Mouse (Mus musculus): ENCODE measurements around the gene Rnf43. TPM values are rescaled to one million over a fixed set of nuclear protein-coding genes. Genes with fewer than 3 reads are reported as not detected.

Gene Rnf43
- polyA plus RNA-seq, 1 experiment from 2014 or later: 10.4 TPM

DNA sequence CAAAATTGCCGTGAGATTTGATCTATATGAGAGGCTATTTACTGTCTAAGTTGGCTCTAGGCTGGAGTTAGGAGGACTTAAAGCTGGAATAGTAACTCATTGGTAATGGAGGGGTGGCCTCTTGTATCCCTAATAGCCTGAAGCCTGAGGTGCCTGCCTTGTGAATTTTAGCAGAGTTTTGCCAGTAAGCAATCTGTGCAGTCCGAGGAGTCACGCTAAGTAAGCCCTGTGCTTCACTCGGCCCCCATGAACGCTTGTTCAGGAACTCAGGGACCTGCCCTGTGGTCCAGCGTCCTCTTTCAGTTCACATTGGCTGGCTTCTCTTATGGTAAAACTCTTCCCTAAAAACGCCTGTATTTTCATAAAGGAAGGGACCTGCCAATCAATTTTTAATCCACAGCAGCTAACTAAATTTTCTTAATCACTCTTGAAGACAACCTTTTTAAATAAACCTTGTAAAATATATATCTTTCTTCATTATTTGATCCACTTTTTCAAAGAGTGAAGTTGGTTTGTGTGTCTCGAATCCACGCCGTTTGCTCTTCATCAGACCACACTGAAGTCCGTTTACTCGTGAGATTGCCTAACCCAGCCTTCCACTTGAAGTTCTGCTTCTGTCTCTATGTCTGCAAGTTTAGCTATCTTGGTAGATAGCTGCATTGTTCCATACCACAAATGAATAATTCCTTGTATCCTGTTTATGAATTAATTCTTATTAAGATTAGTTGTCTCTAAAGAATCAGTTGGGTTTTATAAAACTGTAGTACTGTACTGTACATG, 3.9 kb downstream of the Rnf43 start:
- H3K9ac ChIP-seq (ENCODE audit: low read depth, low read length): peak overlapping the region; percentile 40; the same call in 1 of the 2 replicates
- ATAC-seq (ENCODE audit: low FRiP score, low TSS enrichment): no peak
- H3K4me3 ChIP-seq (ENCODE audit: low read length): peak overlapping the region; percentile 28
- no peaks in the 10 kb centered on the region for H3K9me3 ChIP-seq (ENCODE audit: control insufficient read depth, low read length)
- peaks cover 5% of the 10 kb centered on the region; the same call in 1 of the 2 replicates for H3K27me3 ChIP-seq (ENCODE audit: control insufficient read depth, insufficient read depth, low read length)
- no peaks in the 10 kb centered on the region for H3K4me1 ChIP-seq (ENCODE audit: control insufficient read depth, insufficient read depth, low read length)
- H3K36me3 ChIP-seq (ENCODE audit: control insufficient read depth, insufficient read depth, low read length): no peaks in the 10 kb centered on the region
- H3K4me2 ChIP-seq (replicated peaks; ENCODE audit: low read depth, low read length): peak overlapping the region; percentile 19
- 66% methylated on average over 12 of the region's 12 CpGs for WGBS
- H3K27ac ChIP-seq (ENCODE audit: low read depth, low read length): no peak overlapping the region

DNA sequence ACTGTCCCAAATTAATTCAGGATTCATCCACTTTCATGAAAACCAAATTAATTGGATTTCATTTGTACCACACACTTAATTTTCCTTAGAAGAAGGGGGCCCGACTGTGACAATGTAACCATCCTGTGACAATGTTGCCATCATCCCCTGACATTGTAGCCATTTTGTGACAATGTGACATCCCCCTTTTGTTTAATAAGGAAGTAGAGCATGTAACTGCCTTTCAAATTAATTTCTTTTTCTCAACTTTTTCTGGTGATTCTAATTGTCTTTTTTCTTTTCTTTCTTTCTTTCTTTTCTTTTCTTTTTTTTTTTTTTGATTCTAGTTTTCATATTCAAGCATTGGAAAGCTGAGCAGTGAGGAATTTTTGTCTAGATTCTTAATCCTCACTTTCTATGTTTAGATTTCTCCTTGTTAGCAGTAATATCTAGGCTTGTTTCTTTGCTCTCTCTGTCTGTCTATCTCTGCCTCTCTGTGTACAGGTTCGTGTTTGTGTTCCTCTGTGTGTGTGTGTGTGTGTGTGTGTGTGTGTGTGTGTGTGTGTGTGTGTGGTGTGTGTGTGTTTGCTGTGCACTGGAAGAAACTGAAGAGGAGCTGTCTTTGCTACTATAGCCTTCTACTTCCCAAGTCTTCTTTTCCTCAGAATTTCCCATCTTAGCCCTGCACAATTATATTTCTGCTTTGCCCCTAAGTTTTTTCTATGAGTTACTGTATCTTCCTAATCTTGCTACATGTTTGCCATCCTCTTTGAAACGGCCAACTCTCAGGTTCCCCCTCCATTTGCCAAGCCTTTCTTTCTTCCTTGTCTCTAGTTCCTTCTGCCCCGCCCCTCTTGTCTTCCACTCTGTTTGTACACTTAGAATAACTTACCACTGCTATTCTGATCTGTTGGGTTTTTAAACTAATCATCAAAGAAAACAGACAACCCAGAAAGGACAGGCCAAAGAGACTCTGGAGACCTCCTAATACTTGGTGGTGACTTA, 4.9 kb downstream of the Rnf43 start:
- Histone ChIP-seq H3K4me3 (ENCODE audit: low read length) (no peak overlapping the region), H3K27ac (ENCODE audit: low read depth, low read length) (no peak overlapping the region), H3K27me3 (ENCODE audit: control insufficient read depth, insufficient read depth, low read length) (peaks cover 5% of the 10 kb centered on the region; the same call in 1 of the 2 replicates), H3K4me2 (replicated peaks; ENCODE audit: low read depth, low read length) (no peak overlapping the region), H3K9me3 (ENCODE audit: control insufficient read depth, low read length) (no peaks in the 10 kb centered on the region), H3K9ac (ENCODE audit: low read depth, low read length) (no peak overlapping the region), H3K36me3 (ENCODE audit: control insufficient read depth, insufficient read depth, low read length) (no peaks in the 10 kb centered on the region), H3K4me1 (ENCODE audit: control insufficient read depth, insufficient read depth, low read length) (no peaks in the 10 kb centered on the region)
- 66% methylated on average over 4 of the region's 4 CpGs for WGBS
- ATAC-seq (ENCODE audit: low FRiP score, low TSS enrichment): no peak

DNA sequence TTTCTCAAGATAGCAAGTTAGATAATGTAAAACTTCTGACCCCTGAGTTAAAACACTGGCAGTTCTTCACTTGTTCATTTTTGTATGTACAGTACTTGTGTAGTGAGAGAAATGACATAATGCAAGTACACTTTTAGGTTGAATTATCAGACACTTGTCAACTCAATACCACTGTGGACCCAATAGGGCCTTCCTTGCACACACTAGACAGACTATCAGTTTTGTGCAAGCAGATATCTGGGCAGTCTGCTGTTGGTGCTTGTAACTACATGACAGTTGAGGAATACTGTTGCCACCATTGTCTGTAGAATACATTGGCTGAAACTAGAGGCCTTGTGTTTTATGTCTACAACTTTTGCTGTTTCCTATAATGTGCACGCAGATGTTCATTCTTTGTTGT, 10.8 kb downstream of the Rnf43 start:
- Histone ChIP-seq H3K4me3 (ENCODE audit: low read length) (no peak overlapping the region), H3K4me2 (replicated peaks; ENCODE audit: low read depth, low read length) (no peak overlapping the region), H3K27me3 (ENCODE audit: control insufficient read depth, insufficient read depth, low read length) (no peaks in the 10 kb centered on the region), H3K36me3 (ENCODE audit: control insufficient read depth, insufficient read depth, low read length) (no peaks in the 10 kb centered on the region), H3K9ac (ENCODE audit: low read depth, low read length) (no peak overlapping the region), H3K9me3 (ENCODE audit: control insufficient read depth, low read length) (no peaks in the 10 kb centered on the region), H3K4me1 (ENCODE audit: control insufficient read depth, insufficient read depth, low read length) (no peaks in the 10 kb centered on the region), H3K27ac (ENCODE audit: low read depth, low read length) (no peak overlapping the region)
- WGBS: 95% methylated on average over 1 of the region's 1 CpGs
- no peak for ATAC-seq (ENCODE audit: low FRiP score, low TSS enrichment)

DNA sequence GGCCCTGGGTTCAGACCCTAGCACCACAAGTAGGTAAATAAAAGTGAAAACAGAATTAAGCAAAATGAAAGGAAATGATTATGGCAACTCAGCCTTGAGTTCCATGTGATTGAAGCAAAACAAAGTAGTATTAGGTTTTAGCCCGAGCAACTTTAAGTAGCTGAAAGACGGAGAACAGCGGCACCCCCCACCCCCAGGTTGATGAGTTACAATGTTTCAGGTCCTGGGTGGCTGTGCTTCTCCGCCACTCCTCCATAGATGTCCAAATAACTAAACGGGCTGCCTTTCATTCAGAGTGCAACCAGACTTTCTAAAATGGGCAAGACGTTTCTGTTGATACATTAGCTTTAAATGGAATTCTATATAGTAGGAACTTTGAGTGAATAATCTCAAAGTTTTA, 13.1 kb downstream of the Rnf43 start:
- Histone ChIP-seq H3K4me1 (ENCODE audit: control insufficient read depth, insufficient read depth, low read length) (no peaks in the 10 kb centered on the region), H3K27me3 (ENCODE audit: control insufficient read depth, insufficient read depth, low read length) (no peaks in the 10 kb centered on the region), H3K9ac (ENCODE audit: low read depth, low read length) (no peak overlapping the region), H3K4me3 (ENCODE audit: low read length) (no peak overlapping the region), H3K36me3 (ENCODE audit: control insufficient read depth, insufficient read depth, low read length) (no peaks in the 10 kb centered on the region), H3K27ac (ENCODE audit: low read depth, low read length) (no peak overlapping the region), H3K4me2 (replicated peaks; ENCODE audit: low read depth, low read length) (no peak overlapping the region), H3K9me3 (ENCODE audit: control insufficient read depth, low read length) (no peaks in the 10 kb centered on the region)
- ATAC-seq (ENCODE audit: low FRiP score, low TSS enrichment): no peak
- 79% methylated on average over 6 of the region's 6 CpGs for WGBS

DNA sequence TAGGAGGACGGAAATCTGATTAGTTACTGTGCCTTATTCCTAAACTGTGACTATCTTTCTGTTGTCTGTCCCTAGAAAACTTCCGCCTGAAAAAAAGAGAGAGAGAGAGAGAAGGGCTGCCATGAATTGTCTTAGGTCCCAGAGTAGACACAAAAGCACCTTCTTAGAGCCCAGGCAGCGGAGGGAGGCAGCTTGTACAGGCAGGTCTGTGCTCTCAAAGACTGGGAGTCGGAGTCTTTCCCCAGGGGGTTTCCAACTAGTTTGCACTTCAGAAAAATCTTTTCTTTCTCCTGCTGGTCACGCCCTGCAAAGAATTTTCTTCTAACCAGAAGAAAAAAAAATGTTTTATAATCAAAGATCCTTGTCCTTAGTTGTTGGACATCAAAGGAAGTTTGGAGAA, 15.2 kb downstream of the Rnf43 start:
- ATAC-seq (ENCODE audit: low FRiP score, low TSS enrichment): no peak
- H3K4me1 ChIP-seq (ENCODE audit: control insufficient read depth, insufficient read depth, low read length): no peaks in the 10 kb centered on the region
- no peaks in the 10 kb centered on the region for H3K9me3 ChIP-seq (ENCODE audit: control insufficient read depth, low read length)
- H3K4me2 ChIP-seq (replicated peaks; ENCODE audit: low read depth, low read length): no peak overlapping the region
- H3K27me3 ChIP-seq (ENCODE audit: control insufficient read depth, insufficient read depth, low read length): no peaks in the 10 kb centered on the region
- H3K36me3 ChIP-seq (ENCODE audit: control insufficient read depth, insufficient read depth, low read length): no peaks in the 10 kb centered on the region
- 58% methylated on average over 5 of the region's 5 CpGs for WGBS
- no peak overlapping the region for H3K27ac ChIP-seq (ENCODE audit: low read depth, low read length)
- no peak overlapping the region for H3K9ac ChIP-seq (ENCODE audit: low read depth, low read length)
- H3K4me3 ChIP-seq (ENCODE audit: low read length): no peak overlapping the region

DNA sequence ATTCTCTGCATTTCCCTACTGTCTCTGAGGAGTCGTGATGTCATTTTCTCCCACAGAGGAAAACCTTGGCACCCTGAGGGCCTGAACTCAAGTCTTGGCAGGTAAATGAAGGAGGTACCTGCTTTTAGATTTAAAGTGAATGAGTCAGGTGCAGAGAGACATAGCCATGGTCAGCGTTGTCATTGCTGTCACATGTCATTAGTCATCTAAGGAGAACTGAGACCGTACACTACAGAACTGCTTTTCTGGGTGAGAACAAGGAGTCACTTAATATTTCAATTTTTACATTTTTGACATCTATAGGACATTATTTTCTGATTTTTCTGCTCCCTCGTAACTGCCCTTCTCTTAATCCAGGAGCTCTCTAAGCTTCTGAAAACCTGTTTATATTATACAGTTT, 16.0 kb downstream of the Rnf43 start:
- 76% methylated on average over 4 of the region's 4 CpGs for WGBS
- Histone ChIP-seq H3K9me3 (ENCODE audit: control insufficient read depth, low read length) (no peaks in the 10 kb centered on the region), H3K27ac (ENCODE audit: low read depth, low read length) (no peak overlapping the region), H3K4me2 (replicated peaks; ENCODE audit: low read depth, low read length) (no peak overlapping the region), H3K36me3 (ENCODE audit: control insufficient read depth, insufficient read depth, low read length) (no peaks in the 10 kb centered on the region), H3K4me3 (ENCODE audit: low read length) (no peak overlapping the region), H3K27me3 (ENCODE audit: control insufficient read depth, insufficient read depth, low read length) (no peaks in the 10 kb centered on the region), H3K9ac (ENCODE audit: low read depth, low read length) (no peak overlapping the region), H3K4me1 (ENCODE audit: control insufficient read depth, insufficient read depth, low read length) (no peaks in the 10 kb centered on the region)
- ATAC-seq (ENCODE audit: low FRiP score, low TSS enrichment): no peak

DNA sequence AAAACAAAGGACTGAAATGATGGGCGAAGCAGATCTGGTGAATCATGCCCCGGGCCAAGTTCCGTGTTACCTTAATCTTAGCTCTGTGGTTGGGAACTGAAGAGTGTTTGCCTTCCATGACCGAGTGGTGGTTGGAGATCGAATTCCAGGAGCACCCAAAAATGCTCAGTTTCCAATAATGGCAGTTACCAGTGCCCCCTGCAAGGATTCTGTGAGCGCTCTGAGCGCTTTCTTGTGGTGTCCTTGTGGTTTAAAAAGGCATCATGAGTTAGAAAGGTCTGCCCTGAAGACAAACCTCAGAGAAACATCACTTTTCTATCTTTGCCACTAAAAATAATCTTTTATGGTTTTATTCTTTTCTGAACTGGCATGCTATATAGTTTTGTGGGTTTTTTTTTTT, 16.5 kb downstream of the Rnf43 start:
- H3K4me1 ChIP-seq (ENCODE audit: control insufficient read depth, insufficient read depth, low read length): no peaks in the 10 kb centered on the region
- no peaks in the 10 kb centered on the region for H3K27me3 ChIP-seq (ENCODE audit: control insufficient read depth, insufficient read depth, low read length)
- 86% methylated on average over 7 of the region's 7 CpGs for WGBS
- no peak overlapping the region for H3K4me3 ChIP-seq (ENCODE audit: low read length)
- no peaks in the 10 kb centered on the region for H3K9me3 ChIP-seq (ENCODE audit: control insufficient read depth, low read length)
- no peak for ATAC-seq (ENCODE audit: low FRiP score, low TSS enrichment)
- no peak overlapping the region for H3K27ac ChIP-seq (ENCODE audit: low read depth, low read length)
- no peaks in the 10 kb centered on the region for H3K36me3 ChIP-seq (ENCODE audit: control insufficient read depth, insufficient read depth, low read length)
- H3K4me2 ChIP-seq (replicated peaks; ENCODE audit: low read depth, low read length): no peak overlapping the region
- H3K9ac ChIP-seq (ENCODE audit: low read depth, low read length): no peak overlapping the region

DNA sequence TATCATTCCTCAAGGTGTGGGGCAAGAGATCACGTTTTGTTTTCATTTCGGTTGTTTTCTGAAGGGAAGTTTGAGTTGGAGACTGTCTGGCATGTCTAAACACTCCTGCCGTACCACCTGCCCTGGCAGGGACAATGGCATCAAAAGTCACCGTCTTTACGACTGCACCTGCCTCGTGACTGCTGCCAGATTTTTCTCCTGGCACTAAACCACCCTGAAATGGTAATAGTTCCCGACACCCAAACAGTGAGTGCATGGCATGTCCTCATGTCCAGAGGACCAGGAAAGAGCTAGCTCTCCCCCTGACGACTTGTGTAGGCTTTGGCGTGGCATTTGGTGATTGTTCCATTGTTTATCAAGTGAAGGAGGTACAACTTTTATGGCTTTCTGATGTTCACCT, 18.3 kb downstream of the Rnf43 start:
- no peak overlapping the region for H3K9ac ChIP-seq (ENCODE audit: low read depth, low read length)
- no peaks in the 10 kb centered on the region for H3K27me3 ChIP-seq (ENCODE audit: control insufficient read depth, insufficient read depth, low read length)
- no peaks in the 10 kb centered on the region for H3K9me3 ChIP-seq (ENCODE audit: control insufficient read depth, low read length)
- no peak for ATAC-seq (ENCODE audit: low FRiP score, low TSS enrichment)
- no peak overlapping the region for H3K27ac ChIP-seq (ENCODE audit: low read depth, low read length)
- H3K4me2 ChIP-seq (replicated peaks; ENCODE audit: low read depth, low read length): no peak overlapping the region
- WGBS: 76% methylated on average over 9 of the region's 9 CpGs
- H3K36me3 ChIP-seq (ENCODE audit: control insufficient read depth, insufficient read depth, low read length): no peaks in the 10 kb centered on the region
- H3K4me1 ChIP-seq (ENCODE audit: control insufficient read depth, insufficient read depth, low read length): no peaks in the 10 kb centered on the region
- no peak overlapping the region for H3K4me3 ChIP-seq (ENCODE audit: low read length)

DNA sequence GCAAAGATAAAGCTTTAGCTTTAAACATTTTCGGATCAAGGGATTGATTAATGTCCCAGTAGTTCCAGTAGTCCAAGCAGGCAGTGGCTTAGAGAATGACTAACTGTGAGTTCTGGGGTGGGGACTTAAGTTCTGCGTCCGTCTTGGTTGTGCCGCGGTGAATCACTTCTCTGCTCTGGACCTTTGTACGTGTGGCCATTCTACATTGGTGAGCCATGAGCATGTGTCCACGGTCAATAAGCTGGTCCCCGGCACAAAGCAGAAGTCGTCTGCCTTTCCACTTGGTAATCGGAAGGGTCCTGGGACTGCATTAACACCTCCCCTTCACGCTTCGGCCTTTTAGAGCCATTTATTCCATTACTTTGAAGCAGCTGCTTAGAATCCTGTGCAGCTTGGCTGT, 19.6 kb downstream of the Rnf43 start:
- Histone ChIP-seq H3K4me1 (ENCODE audit: control insufficient read depth, insufficient read depth, low read length) (no peaks in the 10 kb centered on the region), H3K27me3 (ENCODE audit: control insufficient read depth, insufficient read depth, low read length) (no peaks in the 10 kb centered on the region), H3K4me2 (replicated peaks; ENCODE audit: low read depth, low read length) (no peak overlapping the region), H3K27ac (ENCODE audit: low read depth, low read length) (no peak overlapping the region), H3K9me3 (ENCODE audit: control insufficient read depth, low read length) (no peaks in the 10 kb centered on the region), H3K9ac (ENCODE audit: low read depth, low read length) (no peak overlapping the region), H3K4me3 (ENCODE audit: low read length) (no peak overlapping the region), H3K36me3 (ENCODE audit: control insufficient read depth, insufficient read depth, low read length) (no peaks in the 10 kb centered on the region)
- no peak for ATAC-seq (ENCODE audit: low FRiP score, low TSS enrichment)
- 44% methylated on average over 12 of the region's 12 CpGs for whole genome bisulfite sequencing

Data from kidney, embryonic 14.5 days (tissue).